Mouse (Mus musculus) liver, adult (tissue): ENCODE measurements around the gene Pygo2.

Experiments used
- GATA4 ChIP-seq: IDR thresholded peaks from 2 replicates; pipeline ENCODE4 v1.6.1; 2014; ENCODE audit warnings: mild to moderate bottlenecking, low read length; ENCODE audit not compliant: insufficient replicate concordance

Pygo2 gene

DNA sequence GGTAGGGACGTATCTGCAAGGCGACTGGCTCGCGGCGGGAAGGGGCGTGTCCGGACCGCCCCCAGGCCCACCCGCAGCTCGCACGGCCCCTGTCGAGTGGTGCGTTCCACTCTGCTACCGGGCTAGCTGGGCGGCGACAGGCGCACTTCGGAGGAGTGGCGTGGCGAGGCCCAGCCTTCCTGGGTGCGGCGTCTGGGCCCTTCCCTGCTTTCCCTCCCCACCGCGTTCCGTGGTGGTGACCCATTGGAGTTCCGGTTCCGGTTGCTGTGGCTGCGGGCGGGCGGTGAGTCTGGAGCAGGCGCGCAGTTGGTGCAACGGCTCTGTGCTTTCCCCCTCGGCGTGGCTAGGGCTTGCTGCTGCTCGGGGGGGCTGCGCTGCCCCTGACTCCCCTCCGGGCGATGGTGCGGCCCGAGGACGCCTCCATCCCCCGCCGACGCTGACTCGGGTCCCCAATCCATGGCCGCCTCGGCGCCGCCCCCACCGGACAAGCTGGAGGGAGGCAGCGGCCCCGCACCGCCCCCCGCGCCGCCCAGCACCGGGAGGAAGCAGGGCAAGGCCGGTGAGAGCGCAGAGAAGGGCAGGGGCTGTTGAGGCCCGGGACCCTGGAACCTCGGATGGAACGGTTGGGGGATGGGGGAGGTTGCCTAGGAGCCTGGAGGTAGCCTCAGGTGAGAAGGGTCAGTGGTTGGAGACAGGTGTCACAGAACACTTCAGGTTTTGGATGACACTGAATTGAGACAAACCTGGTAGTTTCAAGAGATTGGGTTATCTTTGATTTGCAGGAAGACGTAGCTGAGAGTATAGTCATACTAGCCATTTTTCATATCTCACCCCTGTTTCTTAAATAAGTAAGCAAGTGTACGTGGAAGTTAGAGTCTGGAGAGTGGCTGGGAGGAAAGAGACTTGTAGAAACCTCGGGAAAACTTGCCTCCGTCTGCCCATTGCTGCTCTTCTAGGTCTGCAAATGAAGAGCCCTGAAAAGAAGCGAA lies at the start of gene Pygo2:
Pygo2 (plus strand) TSS at position 44 of the 989 bp plus-strand sequence.
- no peak; the same call in 1 of the 2 replicates for TF ChIP-seq GATA4

DNA sequence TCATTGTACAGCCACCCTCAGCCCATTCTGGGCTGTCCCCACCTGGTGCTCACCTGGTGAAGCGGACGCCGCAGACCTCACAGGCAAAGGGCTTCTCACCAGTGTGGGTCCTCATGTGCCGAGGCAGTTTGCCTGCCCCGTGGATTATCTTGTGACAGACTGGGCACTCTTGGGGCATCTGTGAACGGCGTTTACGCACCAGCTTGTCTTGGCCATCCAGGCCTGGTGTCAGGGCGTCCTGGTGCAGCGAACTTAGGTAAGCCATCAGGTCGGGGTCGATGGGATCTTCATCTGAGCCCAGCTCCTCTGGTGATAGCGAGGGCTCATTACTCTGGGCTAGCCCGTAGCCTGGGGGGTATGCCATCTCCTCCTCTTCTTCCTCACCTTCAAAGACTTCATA lies 49.7 kb upstream of the Pygo2 start:
- TF ChIP-seq GATA4, result no peak

DNA sequence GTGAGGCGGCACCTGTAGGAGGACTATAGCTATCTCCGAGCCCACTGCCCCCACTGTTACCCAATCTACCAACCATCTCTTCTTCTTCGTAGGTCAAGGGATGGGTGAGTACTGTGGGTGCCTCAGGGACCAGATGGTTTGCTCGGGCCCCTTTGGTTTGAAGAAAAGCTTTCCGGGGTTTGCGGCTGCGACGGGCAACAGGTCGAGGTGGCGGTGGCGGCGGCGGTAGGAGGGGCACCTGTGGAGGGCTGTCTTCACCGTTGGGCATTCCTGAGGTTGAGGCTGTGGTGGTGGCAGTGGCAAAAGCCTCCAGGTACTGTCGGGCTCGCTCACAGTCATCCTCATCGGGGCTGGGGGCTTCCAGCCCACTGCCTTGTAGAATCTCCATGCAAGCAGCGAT lies 49.3 kb upstream of the Pygo2 start:
- TF ChIP-seq GATA4, result no peak

DNA sequence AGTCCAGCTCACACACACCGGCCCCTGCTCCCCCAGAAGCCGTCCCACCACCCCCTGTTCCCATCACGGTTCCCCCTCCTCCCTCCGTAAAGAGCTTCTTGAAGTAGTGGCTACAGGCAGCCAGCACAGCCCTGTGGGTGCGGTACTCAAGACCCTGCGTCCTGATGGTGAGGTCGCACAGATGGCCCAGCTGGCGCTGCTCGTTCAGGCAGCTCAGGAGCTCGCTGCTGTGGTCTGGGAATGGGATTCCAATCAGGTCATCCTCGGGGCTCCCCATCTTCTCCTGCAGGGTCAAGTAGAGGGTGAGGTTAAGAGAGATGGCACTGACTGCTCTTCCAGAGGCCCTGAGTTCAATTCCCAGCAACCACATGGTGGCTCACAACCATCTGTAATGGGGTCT lies 48.8 kb upstream of the Pygo2 start:
- no peak for TF ChIP-seq GATA4

DNA sequence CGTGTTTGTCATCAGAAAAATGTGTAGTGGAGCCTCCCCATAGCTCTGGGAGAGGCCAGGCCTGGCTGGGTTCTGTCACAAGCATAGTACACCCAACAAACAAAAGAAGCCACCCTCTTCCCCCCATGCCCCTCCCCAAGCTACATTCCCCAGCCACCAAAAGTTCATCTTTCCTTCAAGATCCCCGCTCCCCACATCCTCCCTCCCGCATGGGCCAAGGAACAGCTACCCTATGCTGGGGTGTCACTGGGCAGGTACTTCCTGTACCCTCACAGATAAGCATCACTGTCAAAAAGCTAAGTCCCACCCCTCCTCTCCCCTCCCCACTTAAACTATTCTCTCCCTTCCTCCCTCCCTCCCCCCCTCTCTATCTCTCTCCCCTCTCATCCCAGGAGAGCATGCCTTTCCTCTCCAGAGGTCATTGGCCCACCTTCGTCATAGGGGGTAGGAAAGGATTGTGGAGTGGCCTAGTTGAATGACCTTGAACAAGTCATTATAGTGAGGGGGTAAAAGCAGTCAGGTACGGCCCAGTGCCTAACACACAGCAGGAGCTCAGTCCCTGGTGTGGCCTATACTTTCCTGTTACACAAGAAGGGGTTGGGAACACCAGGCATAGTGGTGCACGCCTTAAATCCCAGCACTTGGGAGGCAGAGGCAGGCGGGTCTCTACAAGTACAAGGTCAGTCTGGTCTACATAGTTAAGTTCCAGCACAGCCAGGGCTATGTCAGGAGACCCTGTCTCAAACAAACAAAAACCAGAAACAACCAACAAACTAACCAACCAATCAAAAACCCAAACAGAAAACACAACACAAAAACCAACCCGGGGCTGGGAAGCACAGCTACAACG lies 47.8 kb upstream of the Pygo2 start:
- no peak for TF ChIP-seq GATA4

DNA sequence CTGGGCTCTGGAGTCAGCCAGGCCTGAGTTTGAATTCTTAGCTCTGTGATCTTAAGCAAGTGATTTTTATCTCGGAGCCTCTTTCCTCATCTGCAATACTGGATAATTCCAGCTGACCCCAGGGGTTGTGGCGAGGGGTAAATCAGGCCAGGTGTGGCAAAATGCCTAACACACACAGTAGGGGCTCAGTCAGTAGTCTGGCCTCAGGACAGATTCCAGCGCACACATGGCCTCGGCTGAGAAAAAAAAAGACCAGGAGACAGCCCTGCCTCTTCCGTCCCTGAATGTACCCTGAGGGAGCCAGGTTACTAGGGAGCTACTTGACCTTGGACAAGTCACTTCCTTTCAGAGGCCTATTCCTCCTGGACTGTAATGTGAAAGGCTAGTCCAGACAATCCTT lies 47.1 kb upstream of the Pygo2 start:
- TF ChIP-seq GATA4, result no peak

DNA sequence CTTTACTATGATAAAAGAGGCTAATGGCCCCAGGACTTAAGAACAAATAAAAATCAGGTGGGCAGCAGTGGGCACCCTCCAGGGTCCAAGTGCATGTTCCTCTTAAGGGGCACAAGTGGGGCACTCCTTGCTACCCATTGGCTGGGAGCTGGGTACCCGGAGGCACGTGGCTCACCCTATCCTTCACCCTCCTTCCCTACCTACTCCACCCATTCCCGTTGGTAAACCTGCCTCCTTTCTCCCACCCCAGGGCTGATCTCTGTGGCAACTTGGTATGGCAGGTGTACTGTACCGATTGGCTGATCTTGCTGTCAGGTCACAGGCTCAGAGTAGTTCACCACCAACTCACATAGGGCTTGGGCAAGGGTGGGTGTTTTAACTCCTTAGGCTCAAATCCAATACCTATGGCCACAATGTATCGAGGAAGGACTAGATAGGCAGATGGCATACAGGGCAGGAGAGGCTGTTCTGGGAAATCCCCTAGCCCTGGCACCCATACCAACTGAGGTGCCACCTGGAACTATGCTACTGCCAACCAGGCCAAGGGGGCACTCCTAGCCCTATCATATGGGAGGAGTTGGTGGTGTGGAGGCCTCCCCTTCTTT lies 46.3 kb upstream of the Pygo2 start:
- TF ChIP-seq GATA4, result no peak

DNA sequence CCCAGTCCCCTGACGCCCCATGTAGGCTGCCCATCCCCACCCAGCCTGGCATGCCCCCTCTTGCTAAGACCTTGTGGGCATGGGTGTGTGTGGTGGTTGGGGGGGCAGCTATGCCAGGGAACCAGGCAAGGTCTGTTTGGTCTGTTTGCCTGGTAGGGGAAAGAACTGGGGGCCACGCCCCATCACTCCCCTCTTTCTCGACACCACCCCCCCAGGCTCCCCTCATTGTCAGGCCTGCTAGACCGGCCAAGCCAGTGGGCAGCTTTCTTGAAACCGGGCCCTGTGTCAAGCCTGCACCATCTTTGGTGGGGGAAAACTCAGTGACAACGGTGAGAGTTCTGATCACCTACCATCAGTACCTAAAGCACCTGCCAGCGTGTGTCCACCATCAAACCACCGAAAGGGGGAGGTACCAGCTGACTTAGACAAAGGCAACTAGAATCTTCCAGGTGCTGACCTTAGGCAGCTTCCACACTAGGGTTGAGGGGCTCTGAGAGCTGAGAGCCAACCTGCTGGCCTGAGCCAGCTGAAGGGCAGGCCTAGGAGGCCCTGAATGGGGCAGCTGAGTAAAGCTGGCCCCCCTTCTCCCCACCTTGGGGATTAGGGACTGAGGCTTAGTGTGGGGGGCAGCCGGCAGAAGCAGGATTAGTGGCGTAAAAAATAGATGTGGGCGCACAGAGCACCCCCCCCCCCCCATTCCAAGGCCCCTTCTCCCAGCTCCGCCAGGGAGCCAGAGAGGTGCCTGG lies 45.5 kb upstream of the Pygo2 start:
- TF ChIP-seq GATA4, result no peak

DNA sequence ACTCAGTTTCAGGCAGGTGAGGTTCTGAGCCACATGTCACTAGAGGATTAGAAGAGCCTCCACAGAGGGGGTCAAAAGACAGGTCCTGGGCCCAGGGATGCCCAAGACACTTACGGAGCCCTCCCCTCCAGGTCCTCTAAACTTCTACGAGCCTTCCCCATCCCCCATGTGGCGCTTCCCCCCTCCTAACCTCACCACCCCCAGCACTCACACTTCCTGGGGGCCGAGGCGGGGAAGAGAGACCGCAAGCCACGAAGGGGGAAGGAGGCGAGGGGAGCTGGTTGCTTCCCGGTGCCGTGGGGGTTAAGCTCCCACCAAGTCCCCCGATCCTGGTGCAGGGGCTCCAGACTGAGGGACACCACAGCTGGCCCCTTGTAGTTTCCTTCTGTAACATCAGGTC lies 44.6 kb upstream of the Pygo2 start:
- TF ChIP-seq GATA4, result no peak

DNA sequence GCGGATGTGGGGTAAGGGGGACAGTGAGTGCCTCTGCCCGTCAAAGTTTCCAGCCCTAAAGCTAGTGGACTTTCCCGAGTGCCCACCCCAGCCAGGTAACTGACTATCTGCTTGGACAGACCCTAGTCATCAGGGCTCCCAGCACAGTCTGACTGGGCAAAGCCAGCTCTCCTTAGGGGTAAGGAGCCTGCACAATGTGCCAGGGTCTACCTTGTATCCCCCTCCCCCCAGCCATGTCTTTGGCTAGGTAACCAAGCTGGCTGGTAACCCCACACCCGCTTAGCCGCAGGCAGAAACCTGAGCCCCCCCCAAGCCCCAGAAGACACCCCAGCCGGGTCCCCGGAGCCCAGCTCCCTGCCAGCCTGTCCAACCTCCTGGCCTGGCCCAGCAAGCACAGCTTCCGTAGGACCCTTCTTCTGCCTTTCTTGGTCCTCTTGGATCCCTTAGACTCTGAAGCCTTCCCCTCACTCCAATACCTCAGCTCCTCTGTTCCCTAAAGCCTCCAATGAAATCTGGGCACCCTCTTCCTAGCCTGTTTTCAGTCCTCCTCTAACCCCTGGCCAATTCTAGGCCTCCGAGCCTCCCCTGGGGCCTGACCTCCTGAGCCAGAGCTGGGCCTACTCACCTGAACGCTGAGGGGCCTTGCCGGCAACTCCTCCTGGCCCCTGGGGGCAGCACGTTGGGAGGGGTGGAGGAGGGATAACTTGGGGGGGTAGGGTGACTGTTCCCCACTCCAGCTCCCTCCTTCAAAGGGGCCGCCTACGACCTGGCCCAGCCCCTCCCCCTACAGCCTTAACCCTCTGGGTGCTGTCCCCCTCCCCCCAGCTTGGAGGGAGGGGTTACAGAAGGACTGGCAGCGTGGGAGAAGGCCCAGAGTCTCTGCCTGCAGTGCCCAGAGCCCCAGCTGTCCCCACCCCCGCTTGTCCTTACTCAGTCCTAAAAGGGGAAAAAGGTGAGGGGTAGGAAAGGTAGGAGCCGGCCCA lies 43.3 kb upstream of the Pygo2 start:
- no peak for TF ChIP-seq GATA4

DNA sequence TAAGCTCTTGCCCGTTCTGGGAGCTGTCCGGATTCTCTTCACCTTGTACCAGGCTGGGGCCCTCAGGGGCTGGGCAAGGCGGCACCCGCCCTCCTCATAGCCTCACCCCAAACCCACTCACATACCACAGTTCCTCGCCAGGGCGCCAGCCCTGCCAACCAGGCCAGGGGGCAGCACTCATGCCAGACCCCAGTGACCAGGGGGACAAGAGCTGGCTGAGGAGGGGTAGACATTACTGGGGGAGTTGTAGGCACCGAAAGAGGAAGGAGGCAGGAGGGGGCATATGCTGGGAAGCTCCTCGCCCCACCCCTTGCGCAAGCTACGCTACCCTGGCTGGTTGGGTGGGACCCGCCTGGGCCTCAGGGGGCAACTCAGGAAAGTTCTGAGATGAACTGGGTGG lies 42.4 kb upstream of the Pygo2 start:
- no peak for TF ChIP-seq GATA4

DNA sequence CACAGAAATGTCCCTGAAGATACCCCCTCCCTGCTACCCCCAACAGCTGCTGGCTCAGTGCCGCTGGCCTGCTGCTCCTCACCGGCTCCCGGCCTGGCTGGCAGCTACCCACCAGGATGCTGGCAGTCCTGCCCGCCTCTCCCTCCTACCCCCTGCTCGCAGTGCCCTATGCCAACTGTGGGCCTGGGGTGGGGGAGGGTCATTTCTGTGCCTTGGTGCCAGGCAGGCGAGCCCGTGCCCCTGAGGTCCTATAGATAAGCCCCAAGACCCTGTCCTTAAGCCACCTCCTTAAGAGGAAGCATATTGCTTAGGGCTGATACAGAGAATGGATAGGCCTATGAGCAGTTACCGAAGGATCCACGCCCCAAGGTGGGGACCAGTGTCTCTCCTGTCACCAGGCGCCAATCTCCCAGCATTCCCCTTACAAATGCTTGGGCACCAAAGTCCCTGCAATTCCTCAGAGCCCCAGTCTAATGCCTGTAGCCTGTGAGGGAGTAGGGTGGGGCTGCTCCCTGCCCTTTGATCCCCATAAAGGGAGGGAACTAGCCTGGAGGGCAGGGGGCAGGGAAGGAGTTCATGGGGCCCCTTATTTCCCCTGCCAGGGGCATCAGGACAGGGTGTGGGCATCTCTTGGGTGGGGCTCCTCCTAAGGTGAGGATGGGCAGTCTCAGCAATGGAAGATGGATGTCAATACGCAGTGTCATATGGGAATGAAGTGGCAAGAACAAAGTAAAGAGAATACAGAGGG lies 41.7 kb upstream of the Pygo2 start:
- no peak for TF ChIP-seq GATA4

DNA sequence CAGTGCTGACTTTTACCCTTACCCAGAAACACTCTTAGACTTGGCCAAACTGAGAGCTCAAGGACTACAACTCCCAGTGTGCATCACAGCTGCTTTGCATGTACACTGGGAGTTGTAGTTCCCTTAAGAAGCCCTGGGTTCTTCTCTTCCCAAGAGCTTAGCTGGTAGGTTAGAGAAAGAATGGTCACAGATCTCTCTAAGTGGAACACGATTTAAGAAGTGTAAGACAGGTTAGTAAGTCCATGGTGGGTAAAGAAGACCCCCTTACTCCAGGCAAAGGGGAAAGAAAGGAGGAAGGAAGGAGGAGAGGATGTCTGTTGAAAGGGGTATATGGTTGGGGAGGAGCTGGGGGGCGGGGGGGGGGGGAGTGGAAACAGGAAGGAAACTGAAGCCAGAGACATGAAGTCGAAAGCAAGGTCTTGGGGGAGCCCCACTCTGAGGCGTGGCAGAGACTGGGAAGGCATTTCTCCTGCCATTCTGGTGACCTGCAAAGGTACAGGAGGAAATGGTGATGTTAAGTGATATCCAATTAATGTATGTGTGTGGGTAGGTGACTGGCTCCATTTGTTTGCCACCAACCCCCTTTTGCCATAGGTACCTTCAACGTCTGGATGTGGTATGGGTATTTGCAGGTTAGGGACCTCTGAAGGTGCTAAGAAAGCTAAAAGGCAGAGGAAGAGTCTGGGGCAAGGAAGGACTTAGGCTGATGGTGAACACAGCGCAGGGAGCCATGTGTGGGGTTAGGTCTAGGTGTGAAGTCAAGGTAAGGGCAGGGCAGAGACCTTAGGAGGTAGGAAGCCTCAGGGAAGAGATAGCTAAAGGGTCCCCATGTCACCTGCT lies 40.9 kb upstream of the Pygo2 start:
- TF ChIP-seq GATA4, result no peak
